Mouse (Mus musculus) urinary bladder, adult 2 months (tissue): Measurements from ENCODE around the gene Osbpl6. TPM values are rescaled to one million over a fixed set of nuclear protein-coding genes. Genes with fewer than 3 reads are reported as not detected.

Source experiments
- DNase-seq: peaks from one replicate; pipeline ENCODE4 v3.0.0; 2022; ENCODE audit warnings: low spot score
- polyA plus RNA-seq: library from polyadenylated mRNA; depleted of rRNA; stranded (reverse); fragments of >200 nt; gene quantifications from 2 replicates; pipeline ENCODE4 v1.2.3, GENCODE M21; 2012; rRNA removed

The Osbpl6 gene
- 4.7 and 4.8 TPM in 2 replicates for polyA plus RNA-seq

DNA sequence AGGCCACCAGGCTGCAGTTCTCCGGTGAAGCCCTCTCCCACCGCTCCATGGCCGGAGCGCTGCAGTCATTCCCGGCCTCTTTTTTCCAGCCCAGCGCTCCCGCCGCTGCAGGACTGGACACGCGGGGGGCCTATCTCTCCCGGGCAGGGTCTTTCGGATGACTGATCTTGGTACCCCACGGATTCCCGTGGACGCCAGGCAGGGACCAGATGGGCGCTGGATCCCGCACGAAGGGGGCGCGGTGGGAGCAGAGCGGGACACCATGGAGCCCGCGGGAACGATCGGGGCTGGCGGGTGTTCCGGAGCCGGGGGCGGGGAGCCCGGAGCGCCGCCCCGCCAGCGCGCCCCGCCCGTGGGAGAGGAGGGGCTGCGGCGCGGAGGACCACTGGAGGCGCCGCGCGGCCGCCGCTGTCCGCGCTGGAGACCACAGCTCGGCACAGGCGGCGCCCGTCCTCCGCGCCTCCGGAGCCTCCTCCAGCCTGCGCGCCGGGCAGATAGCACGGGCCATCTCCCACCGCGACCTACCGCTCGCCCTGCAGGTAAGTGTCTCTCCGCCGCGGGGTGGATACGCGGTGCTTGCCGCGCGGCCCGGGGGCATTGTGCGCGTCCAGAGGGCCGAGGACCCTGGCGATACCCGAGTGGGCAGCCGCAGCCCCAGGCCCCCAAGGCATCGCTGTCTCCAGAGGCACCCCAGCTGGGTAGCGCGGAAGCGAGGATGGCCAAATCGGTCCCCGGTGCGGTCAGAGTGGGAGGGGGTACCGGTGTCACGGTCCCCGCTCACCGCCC lies at the start of gene Osbpl6:
Osbpl6 (plus strand) TSS at position 358 of the 786 bp plus-strand sequence.
- peak; percentile 62 for DNase-seq

DNA sequence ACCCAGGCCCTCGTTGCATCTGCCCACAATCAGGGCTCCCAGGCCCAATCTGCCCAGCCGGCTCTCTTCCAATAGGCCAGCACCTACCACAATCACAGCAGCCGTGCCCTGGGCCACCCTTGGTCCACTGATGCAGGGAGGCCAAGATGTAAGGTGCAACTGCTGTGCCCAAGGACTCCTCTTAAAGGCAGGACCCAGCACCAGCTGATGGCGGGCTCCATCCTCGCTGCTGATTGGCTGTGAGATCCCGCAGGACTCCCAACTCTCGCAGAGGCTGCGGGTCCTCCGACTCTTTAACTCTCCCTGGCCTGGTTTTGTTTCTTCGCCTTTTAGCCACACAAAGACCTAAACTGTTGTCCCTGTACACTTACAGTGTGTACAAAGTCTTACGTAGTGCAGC lies 46.1 kb upstream of the Osbpl6 start, which contains the start of gene Cyct:
Cyct (minus strand) TSS at position 225 of the 400 bp plus-strand sequence.
- no peak for DNase-seq

DNA sequence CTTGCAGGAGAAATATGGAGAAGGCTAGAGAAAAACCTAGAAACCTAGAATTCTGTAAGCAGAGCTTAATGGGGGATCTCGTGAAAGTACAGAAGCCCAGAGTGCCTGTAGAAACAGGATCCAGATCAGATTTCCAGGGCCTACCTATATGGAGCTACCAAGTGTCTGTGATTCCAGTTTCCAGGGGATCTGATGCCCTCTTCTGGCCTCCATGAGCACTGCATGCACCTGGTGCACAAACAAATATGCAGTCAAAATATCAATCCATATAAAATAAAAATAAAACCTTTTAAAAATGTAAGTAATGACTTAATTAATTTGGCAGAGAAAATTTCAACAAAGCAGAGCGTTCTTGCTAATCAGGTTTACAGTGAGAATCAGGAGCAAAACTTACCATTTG lies 44.2 kb upstream of the Osbpl6 start:
- no peak for DNase-seq

DNA sequence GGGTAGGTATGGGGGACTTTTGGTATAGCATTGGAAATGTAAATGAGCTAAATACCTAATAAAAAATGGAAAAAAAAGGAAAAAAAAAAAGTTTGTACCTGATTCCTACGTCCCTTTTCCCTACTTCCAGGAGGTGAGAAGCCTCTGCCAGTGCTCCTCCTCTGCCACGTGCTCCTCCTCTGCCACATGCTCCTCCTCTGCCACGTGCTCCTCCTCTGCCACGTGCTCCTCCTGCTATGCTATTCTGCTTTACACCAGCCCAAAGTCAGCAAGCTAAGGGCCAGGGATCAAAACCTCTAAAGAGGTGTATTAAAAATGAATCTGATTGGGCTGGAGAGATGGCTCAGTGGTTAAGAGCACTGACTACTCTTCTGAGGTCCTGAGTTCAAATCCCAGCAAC lies 40.5 kb upstream of the Osbpl6 start:
- no peak for DNase-seq

DNA sequence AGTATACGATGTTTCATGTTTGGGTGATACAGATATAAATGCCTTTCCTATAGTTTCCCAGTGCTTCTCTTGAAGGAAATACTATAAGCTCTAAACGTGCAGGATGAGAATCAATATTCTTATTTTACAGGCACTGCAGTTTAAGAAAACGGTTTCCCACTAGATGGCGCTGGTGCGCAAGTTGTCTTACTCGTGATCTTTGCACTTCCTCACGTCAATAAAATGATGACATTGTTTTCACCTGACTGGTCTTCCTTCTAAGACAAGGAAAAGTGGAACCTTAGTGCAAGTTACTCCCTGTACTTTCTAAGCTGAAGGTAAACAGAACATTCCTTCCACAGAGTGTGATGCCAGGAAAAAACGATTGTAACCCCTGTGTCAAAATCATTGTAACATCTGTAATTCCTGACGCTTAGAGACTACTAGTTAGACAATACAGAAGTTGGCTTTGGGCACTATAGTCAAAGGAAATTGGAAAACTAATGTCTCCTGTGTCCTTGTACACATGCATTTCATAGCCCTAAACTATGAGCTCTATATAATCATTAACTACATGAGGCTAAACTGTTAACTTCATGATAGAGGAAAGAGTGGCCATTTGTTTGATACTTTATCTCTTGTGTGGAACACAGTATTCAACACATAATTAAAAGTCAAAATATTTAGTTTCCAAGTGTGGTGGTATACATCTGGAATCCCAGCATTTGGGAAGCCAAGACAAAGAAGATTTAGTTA lies 39.0 kb upstream of the Osbpl6 start:
- peak; percentile 52 for DNase-seq

DNA sequence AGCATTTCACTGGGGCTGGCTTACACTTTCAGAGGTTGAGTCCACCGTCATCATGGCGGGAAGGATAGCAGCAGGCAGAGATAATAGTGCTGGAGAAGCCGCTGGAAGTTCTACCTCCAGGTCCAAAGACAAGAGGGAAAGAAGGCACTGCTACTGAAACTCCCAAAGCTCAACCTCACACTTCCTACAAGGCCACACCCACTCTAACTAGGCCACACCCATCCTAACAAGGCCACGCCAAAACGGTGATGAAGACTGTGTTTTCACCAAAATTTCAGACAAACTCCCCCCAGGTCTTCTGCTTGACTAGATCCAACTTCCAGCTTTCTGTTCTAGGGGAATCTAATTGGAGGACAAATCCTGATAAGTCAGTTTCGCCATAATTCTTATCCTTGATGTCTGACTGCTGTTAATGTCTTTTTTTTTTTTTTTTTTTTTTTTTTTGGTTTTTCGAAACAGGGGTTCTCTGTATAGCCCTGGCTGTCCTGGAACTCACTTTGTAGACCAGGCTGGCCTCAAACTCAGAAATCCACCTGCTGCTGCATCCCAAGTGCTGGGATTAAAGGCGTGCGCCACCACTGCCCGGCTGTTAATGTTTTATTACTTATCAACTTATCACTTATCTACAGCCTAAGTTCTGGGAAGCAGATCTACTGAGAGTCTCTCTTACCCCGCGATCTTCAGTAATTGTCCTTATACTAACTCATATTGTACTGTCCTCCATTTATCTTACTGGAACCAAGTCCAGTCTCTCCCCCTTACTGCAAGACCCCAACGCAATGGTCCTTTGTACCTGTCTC lies 37.2 kb upstream of the Osbpl6 start:
- DNase-seq: no peak

DNA sequence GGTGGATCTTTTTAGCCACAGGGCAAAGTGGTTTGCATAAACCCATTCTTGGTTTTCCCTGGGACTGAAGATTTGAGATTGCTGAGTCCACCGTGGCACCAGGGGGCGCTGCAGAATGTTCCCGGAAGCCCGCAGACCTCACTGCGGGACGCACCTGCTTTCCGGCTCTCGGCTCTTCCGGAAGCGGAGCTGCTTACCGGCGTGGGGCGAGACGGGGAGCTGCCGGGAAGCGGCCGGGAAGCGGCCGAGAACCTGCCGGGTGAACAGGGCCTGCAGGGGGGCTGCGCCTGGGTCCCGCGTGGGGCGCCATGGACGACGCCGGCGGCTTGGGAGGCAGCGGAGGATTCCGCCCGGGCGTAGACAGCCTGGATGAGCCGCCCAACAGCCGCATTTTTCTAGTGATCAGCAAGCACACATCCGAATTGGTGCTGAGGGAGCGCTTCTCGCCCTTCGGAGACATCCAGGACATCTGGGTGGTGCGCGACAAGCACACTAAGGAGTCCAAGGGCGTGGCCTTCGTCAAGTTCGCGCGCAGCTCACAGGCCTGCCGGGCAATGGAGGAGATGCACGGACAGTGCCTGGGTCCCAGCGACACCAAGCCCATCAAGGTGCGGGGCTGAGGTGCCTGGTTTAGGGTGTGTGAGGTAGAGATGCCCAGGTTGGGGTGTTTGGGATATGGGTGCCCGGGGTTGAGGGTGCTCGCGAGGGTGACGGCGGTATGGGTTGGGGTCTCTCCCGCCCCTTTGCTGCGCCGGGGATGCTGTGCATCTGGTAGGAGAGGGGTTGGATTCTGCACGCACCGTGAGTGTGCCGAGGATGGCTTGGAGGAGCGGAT lies 36.3 kb upstream of the Osbpl6 start, which contains the start of gene Rbm45:
Rbm45 (plus strand) TSS at position 164 of the 835 bp plus-strand sequence.
- peak; percentile 81 for DNase-seq

DNA sequence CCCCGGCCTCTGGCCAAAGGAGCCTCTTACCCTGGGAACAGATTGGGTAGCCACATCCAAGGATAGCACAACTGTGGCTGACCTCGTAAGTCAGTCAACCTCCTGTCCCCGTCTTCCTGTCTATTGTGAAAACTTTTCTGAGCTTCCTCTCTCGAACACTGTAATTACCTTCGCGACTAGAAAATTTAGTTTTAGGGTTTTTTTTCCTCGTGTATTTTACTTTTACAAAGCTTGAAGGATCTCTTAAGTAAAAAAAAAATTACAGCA lies 35.7 kb upstream of the Osbpl6 start:
- DNase-seq: no peak

DNA sequence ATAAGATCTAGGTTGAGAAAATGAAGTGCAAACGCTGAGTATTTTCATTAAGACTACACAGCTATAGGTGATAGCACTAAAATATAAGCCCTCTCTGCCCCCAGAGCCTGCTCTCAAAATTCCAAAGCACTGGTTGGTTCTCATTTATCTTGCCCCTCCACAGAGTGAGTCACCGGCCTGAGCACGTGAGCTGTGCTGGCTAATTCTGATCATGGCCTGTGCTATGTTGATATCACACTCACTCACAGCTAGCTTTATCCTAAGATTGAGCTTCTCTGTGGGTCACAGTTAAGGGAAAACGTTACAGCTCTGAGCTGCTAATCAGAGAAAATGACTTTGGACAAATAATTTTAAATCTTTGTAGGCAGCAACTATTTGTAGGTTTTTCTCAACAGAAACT lies 34.1 kb upstream of the Osbpl6 start:
- no peak for DNase-seq

DNA sequence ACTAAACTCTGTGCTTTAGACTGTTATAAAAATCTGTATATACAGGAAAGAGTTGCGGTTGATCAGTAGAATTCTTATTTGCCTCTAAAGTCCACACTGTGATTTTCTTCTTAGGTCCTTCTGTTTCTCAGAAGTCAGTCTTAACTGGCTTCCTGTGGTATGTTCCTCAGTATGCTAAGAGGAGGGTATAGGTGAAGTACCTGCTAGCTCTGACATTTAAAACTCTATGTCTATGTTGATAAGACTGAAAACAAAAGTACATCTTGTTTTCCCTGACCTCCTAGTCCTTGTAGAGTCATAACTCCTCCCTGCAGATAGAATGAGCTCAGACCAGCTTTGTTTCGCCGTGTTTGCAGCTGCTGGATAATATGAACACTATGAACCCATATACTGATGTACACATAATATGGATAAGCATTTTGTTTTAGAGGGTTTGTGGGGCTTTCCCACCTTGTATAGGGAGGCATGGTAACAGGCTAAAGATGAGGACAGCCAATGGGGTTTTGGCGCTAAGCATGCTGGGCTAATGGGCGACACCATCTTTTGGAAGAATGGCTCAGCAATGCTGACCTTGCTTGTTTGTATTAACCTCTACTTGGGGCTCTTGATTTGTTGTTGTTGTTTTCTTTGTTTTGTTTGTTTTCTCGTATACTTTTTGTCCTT lies 31.6 kb upstream of the Osbpl6 start:
- DNase-seq: no peak

DNA sequence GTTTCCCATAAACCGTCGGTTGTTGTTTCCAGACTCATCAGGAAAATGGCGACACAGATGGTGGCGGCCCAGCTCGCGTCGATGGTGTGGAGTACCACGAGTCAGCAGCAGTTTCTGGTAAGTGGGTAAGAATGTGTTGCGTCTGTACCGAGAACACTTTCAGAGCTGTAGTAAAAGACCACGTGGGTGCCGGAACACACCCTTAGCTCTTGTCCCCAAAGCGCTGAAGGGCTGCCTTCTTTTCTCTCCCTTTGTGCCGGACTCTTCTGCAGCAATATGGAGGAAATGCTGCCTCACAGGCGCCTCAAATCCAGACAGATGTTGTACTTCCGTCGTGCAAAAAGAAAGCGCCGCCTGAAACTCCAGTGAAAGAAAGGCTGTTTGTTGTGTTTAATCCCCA lies 27.7 kb upstream of the Osbpl6 start:
- no peak for DNase-seq

DNA sequence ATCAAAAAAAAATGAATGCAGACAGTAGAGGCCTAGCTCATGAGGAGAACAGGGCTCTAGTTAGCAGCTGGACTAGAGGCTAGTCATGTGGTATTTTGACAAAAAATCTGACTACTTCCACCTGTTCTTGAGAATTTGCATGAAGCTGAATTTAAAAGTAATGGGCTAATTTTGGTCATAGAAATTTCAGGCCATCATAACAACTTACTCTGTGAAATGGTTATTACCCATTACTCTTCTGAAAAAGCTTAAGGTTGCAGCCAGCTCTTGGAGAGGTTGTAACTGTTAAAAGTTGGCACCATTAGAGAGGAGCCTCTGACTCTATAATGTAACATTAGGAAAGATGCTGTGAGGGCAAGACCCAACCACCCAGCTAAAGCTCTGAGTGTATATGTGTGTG lies 19.8 kb upstream of the Osbpl6 start:
- no peak for DNase-seq

DNA sequence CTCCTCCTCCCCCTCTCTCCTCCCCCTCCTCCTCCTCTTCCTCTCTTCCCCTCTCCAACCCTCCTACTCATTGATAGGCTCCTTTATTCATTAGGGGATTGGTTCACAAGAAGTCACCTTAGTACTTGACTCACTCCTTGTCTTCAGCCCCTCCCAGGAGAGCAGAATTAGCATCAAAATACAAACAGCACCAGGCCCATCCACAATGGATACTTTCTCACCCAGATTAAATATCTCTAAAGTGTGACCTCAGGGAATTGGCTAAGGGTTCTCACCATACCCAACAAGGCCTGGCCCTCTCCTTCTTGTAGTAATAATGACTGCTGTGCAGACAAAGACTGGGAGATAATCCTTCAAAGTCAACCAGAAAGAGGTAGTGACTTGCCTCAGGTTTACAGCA lies 6.1 kb upstream of the Osbpl6 start:
- no peak for DNase-seq

DNA sequence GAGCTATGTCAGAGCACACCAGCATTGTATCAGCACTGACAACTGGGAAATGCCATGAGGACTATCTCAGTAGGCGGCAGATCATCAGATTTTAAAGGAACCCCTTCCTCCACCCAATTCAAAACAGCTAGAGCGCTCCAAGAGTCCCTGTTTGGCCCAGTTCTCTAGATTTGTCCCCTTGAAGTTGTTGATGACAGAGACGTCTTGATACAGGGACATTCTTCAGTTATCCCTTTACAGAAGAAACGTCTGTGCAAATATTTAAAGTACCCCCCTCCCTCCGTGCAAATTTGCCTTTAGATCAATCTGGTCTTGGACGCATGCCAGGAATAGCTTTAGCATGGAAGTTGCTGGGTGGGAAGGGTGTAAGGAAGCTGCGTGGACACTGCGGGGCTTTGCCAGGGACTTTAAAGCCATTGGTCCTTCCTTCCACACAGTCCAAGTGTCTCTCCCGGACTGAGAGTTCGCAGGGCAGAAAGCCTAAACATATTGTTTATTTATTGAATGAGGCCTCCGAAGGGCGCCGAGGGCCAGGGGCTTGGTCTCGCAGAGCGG lies 635 bp upstream of the Osbpl6 start:
- DNase-seq: no peak

DNA sequence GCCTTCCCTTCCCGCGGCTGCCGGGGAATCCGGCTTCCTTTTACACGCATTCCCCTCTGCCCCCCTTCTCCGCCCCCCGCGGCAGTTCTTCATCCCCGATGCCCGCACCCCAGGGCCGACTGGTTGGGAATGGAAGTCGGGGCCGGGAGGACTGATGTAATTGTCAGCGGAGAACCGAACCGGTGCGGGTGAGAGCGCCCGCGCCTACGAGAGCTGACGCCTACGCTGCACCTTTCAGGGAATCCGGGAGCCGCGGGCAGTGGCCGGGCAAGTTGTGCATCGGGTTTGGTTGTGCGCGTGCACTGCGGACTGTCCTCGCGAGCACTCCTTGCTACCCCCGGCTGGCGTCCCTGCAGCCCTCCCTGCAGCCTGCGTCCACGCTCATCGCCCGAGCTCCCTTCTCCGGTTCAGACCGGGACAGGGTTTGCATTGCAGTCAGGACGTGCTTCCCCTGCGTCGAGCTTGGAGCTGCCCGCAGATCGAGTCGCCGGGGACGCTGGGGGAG lies 681 bp downstream of the Osbpl6 start:
- DNase-seq: peak; percentile 56

DNA sequence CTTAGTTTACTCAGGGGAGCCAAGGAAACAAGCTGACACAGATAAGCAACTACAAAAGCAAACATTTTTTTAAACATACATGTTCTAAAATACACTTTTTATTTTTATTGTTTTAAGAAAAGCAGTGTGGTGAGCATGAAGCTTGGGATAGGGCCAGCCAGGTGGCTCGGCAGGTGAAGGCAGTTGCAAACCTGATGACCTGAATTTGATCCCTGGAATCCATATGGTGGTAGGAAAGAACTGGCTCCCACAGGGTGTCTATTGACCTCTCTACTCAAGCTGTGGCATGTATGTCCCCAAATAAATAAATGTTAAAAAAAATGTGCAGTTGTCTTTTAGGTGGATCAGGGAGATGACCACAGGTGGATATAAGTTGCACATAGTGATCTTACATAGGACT lies 3.2 kb downstream of the Osbpl6 start:
- no peak for DNase-seq

DNA sequence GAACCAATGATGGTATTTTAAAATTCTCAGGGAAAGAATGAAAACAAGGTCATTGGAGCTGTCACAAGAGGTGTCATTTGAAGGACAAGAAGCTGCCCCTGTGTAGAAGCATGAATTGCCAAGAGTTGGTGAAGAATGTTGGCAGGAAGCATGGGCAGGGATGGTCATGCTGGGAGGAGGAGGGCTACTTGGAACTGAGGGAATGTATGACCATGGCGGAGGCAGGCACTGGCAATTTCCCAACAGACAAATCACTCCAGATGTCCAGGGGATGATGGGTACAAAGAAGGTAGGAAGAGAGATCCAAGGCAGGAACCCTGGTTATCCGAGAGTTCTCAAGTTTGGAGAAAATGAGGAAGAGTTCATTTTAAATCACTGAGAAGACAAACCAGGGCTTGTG lies 3.7 kb downstream of the Osbpl6 start:
- DNase-seq: no peak

DNA sequence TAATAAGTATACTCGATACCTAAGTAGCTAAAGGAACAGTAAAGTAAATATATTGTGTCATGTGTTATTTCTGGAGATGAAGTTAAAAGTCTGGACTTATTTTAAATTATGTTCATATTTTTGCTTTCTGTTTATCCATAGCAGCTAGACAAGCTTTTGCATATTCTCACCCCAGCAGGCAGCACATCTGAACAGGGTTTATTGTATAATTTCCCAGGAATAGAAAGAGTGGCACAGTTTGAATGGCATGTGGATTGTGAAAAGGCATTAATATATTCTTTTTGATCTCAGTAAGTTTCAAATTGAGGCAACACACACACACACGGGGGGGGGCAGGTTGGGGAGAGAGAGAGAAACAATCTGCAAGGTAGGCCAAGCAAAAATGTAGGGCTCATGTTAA lies 6.6 kb downstream of the Osbpl6 start:
- DNase-seq: no peak

DNA sequence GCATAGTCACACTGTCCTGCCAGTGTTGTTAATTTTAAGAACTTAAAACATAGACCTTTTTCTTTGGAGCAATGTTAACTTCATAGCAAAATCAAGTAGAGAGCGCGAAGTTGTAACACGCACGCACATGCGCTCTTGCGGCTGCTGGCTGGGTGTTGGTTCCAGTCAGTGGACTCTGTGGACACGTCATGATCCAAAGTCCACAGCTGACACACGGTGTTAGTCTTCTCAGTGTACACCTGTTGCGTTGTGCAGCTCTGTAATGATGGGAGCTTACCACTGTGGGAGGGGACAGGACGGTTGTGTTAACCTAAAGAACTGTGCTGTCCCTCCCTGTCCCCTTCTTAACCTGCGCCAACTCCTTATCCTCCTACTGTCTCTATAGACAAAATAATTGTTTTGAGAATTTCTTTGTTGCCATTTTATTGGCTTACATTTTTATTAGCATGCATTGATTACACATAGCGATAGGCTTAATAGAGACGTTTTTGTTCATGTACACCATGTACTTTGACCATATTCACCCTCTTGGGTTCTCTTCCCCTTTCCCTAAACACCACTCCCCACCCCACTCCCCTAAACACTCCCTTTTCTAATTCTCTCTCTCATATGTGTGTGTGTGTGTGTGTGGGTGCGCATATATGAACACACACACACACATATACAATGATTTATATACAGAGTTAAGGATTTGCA lies 11.3 kb downstream of the Osbpl6 start:
- no peak for DNase-seq

DNA sequence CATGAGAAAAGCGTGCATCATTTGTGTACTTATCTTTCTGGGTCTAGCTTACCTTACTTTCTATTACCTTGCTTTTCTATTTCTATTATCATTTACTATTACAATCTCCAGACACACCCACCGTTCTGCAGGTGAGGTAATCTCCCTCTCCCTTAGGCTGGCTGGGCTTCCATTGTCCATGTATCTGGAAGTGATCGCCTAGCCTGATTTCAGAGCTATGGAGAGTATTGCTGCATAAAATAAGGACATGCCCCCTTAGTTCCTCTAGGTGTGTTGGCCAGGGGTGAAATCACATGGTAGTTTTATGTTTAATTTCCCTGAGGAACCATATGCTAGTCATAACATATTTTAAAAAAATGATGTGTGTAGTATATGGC lies 11.8 kb downstream of the Osbpl6 start:
- no peak for DNase-seq
